Mouse (Mus musculus) stomach, embryonic 16.5 days (tissue): ENCODE measurements around the gene 9530053A07Rik. TPM values are rescaled to one million over a fixed set of nuclear protein-coding genes. Genes with fewer than 3 reads are reported as not detected.

Experiments used
- ATAC-seq: fragments of 200-750 bp; cut with Nextera tagmentation; 2 replicates; pipeline ENCODE4 v1.8.0; 2017; ENCODE audit warnings: moderate number of reproducible peaks, moderate TSS enrichment; ENCODE audit not compliant: insufficient read depth, low FRiP score
- H3K27ac ChIP-seq: fragments of 300-500 bp; sonication (generic); 2 replicates; pipeline ENCODE4 v1.5.1; 2014; ENCODE audit warnings: low read length
- H3K27me3 ChIP-seq: fragments of 300-500 bp; sonication (generic); 2 replicates; pipeline ENCODE4 v1.6.1; 2014; ENCODE audit warnings: low read length, control low read depth, mixed read lengths; ENCODE audit not compliant: control insufficient read depth, insufficient read depth
- H3K36me3 ChIP-seq: fragments of 300-500 bp; sonication (generic); 2 replicates; pipeline ENCODE4 v1.6.1; 2014; ENCODE audit warnings: low read length; ENCODE audit not compliant: control insufficient read depth, insufficient read depth
- H3K4me1 ChIP-seq: fragments of 300-500 bp; sonication (generic); 2 replicates; pipeline ENCODE4 v1.6.1; 2014; ENCODE audit warnings: low read length, control low read depth, mixed read lengths; ENCODE audit not compliant: control insufficient read depth, insufficient read depth
- H3K4me2 ChIP-seq: fragments of 300-500 bp; sonication (generic); 2 replicates; pipeline ENCODE4 v1.6.1; 2014; ENCODE audit warnings: low read depth, low read length, mixed read lengths
- H3K4me3 ChIP-seq: fragments of 300-500 bp; sonication (generic); replicated peaks from 2 replicates; pipeline ENCODE4 v1.5.1; 2014; ENCODE audit warnings: mild to moderate bottlenecking, low read length
- H3K9ac ChIP-seq: fragments of 300-500 bp; sonication (generic); 2 replicates; pipeline ENCODE4 v1.6.1; 2014; ENCODE audit warnings: low read length
- H3K9me3 ChIP-seq: fragments of 300-500 bp; sonication (generic); replicated peaks from 2 replicates; pipeline ENCODE4 v1.6.1; 2016; ENCODE audit warnings: low read length, control low read depth; ENCODE audit not compliant: control insufficient read depth
- WGBS: fragments of 180-500 bp; shearing (Covaris S2); extraction: QIAGEN DNeasy Blood & Tissue Kit; methylation state at CpG from one replicate; pipeline ENCODE4 v1.1.7; 2014; 5-methylcytosine and 5-hydroxymethylcytosine counted together
- polyA plus RNA-seq: library from polyadenylated mRNA; unstranded; fragments of >200 nt; fragmentation: Nextera tagmentation; extraction: Ambion mirVana; gene quantifications from 2 replicates; pipeline ENCODE4 v1.2.1, GENCODE M21; 2015

Gene 9530053A07Rik
- polyA plus RNA-seq, 1 experiment from 2014 or later = 0.03 TPM

DNA sequence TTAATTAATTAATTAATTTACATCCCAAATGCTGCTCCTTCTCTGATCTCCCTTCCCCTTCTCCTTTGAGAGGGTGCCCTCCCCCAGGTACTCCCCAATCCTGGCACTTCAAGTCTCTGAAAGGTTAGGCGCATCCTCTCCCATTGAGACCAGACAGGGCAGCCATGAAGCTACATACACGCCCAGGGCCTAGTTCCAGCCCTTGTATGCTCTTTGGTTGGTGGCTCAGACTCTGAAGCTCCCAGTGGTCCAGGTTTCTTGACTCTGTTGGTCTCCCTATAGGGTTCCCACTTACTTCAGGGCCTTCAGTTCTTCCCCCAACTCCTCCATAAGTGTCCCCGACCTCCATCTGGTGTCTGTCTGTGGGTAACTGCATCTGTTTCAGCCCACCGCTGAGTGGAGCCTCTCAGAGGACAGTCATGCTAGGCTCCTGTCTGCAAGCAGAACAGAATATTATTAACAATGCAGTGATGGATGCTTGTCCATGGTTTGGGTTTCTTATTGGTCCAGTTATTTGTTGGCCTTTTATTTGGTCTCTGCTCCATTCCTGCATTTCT is 76.9 kb downstream of the 9530053A07Rik start:
- Histone ChIP-seq H3K27me3 (no peaks in the 10 kb centered on the region), H3K4me3 (no peak overlapping the region), H3K4me2 (no peak overlapping the region), H3K36me3 (no peaks in the 10 kb centered on the region), H3K27ac (no peak overlapping the region), H3K9ac (no peak overlapping the region), H3K4me1 (no peaks in the 10 kb centered on the region), H3K9me3 (no peaks in the 10 kb centered on the region)
- no peak for ATAC-seq
- WGBS = 69% methylated on average over 4 of the region's 4 CpGs

DNA sequence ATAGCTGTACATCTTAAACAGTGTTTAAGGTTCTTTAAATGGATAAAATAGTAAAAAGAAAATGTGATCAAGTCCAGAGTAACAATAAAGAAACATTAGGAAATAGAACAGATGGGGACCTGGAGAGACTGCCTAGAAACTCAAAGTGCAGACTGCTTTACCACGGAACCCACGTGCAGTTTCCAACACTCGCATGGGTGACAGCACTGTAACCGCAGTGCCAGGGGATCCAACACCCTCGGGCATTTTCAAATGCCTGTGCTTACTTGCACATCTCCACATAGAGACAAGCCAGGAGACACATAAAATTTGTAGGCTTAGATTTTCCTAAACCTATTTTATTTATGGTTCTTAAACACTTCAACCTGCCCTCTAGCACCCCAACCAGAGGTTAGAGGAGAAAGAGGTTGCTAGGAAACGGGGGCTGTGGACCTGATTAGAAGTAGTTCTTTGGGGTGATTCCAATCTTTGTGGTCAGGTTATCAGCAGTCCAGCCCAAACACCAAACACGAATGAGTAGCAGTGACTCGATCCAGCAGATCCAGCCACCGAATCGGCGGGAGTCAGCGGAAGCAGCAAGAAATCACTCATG is 79.2 kb downstream of the 9530053A07Rik start:
- Histone ChIP-seq H3K27ac (no peak overlapping the region), H3K9ac (peak overlapping the region; percentile 70), H3K4me3 (peak overlapping the region; percentile 42), H3K9me3 (no peaks in the 10 kb centered on the region), H3K4me1 (no peaks in the 10 kb centered on the region), H3K36me3 (no peaks in the 10 kb centered on the region), H3K4me2 (peak overlapping the region; percentile 57), H3K27me3 (no peaks in the 10 kb centered on the region)
- WGBS = 30% methylated on average over 12 of the region's 12 CpGs
- ATAC-seq = no peak

DNA sequence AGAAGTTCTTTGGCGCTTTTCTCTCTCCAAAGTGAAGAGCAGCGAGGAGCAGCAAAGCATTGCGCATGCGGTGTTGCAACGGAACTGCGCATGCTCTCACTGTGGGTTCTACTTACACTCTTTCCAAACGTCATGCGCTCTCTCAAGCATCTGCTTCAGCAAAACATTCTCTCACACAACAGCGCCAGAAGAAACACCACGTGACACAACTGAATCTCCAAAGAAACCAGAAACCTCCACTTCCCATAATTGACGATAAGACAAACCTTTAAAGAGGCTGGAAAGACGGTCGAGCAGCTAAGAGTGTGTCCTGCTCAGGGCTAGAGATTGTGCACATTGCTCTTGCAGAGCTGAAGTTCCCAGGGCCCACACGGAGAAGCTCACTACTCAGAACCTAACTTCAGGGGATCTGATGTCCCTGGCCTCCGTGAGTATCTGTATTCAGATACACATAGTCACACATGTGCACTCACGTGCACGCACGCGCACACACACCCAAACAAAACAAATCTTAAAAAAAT is 79.8 kb downstream of the 9530053A07Rik start:
- no peak overlapping the region; the same call in 1 of the 2 replicates for H3K27ac ChIP-seq
- no peaks in the 10 kb centered on the region for H3K36me3 ChIP-seq
- H3K4me2 ChIP-seq = peak overlapping the region; percentile 57
- peak overlapping the region; percentile 70 for H3K9ac ChIP-seq
- no peaks in the 10 kb centered on the region for H3K9me3 ChIP-seq
- no peaks in the 10 kb centered on the region for H3K27me3 ChIP-seq
- no peaks in the 10 kb centered on the region for H3K4me1 ChIP-seq
- ATAC-seq = peak; percentile 66; the same call in 1 of the 2 replicates
- peak overlapping the region; percentile 42 for H3K4me3 ChIP-seq
- WGBS = 41% methylated on average over 19 of the region's 19 CpGs

DNA sequence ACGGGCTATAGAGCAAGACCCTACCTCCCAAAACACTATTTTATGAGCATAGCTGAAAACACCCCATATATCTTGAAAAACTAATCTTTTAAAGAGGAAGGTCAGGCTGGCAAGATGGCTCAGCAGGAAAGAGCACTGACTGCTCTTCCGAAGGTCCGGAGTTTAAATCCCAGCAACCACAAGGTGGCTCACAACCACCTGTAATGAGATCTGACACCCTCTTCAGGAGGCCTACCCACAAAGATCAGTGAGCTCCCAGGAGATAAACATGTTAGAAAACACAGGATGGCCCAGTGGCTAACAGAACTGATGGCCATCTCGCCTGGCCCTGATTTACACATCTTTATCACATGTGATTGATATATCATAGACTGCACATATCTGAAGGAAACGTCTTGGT is 81.5 kb downstream of the 9530053A07Rik start:
- no peak overlapping the region for H3K4me3 ChIP-seq
- no peak overlapping the region for H3K27ac ChIP-seq
- H3K36me3 ChIP-seq = no peaks in the 10 kb centered on the region
- no peaks in the 10 kb centered on the region for H3K9me3 ChIP-seq
- ATAC-seq = no peak
- H3K4me2 ChIP-seq = no peak overlapping the region
- 44% methylated on average over 5 of the region's 5 CpGs for WGBS
- H3K4me1 ChIP-seq = no peaks in the 10 kb centered on the region
- H3K27me3 ChIP-seq = no peaks in the 10 kb centered on the region
- no peak overlapping the region for H3K9ac ChIP-seq

DNA sequence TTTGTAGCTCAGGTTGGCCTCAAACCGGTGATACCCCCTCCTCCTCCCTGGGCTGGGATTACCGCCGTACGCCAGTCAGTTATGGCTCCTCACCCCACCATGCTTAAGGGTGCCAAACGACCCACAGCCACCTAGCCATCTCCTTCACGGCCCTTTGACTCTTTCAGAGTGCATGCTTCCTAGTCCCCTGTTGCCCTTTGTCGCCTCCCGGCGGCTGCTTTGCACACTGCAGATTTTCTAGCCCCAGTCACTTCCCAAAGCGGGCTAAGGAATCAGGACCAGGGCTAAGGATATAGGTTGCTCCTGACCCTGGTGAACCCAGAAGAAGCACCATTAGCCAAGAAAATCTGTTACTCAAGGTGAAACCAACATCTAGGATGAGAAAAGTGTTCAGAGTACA is 84.9 kb downstream of the 9530053A07Rik start:
- no peak overlapping the region for H3K27ac ChIP-seq
- H3K36me3 ChIP-seq = no peaks in the 10 kb centered on the region
- no peak overlapping the region for H3K9ac ChIP-seq
- no peaks in the 10 kb centered on the region for H3K27me3 ChIP-seq
- ATAC-seq = no peak
- no peak overlapping the region for H3K4me3 ChIP-seq
- WGBS = 24% methylated on average over 10 of the region's 10 CpGs
- no peaks in the 10 kb centered on the region for H3K9me3 ChIP-seq
- H3K4me1 ChIP-seq = no peaks in the 10 kb centered on the region
- no peak overlapping the region for H3K4me2 ChIP-seq

Other genes with a start within 250 kb of the 9530053A07Rik start
- 8.4 and 9.4 TPM in 2 replicates for gene Zfp974, start 200.0 kb upstream of the 9530053A07Rik start, polyA plus RNA-seq
- gene Zfp780b, start 150.3 kb upstream of the 9530053A07Rik start, polyA plus RNA-seq = 18.5 and 18.8 TPM in 2 replicates
- 3.6 TPM in 2 replicates for gene Zfp850, start 115.4 kb upstream of the 9530053A07Rik start, polyA plus RNA-seq
- 245 and 251 TPM in 2 replicates for gene Psmc4, start 79.4 kb upstream of the 9530053A07Rik start, polyA plus RNA-seq
- 45.7 and 60.7 TPM in 2 replicates for gene Fcgbp, start 58.2 kb upstream of the 9530053A07Rik start, polyA plus RNA-seq
- gene Fbl, start 40.2 kb downstream of the 9530053A07Rik start, polyA plus RNA-seq = 60.0 and 86.3 TPM in 2 replicates
- gene Dyrk1b, start 50.0 kb downstream of the 9530053A07Rik start, polyA plus RNA-seq = 6.2 and 7.0 TPM in 2 replicates
- gene Eid2, start 138.4 kb downstream of the 9530053A07Rik start, polyA plus RNA-seq = 1.1 and 1.2 TPM in 2 replicates
- gene Eid2b, start 148.3 kb downstream of the 9530053A07Rik start, polyA plus RNA-seq = 5.9 and 7.9 TPM in 2 replicates
- 0.14 TPM in 1 of 2 replicates, not detected in the other for gene Selenov, start 161.7 kb downstream of the 9530053A07Rik start, polyA plus RNA-seq
- 1.3 TPM in 2 replicates for gene Dll3, start 172.8 kb downstream of the 9530053A07Rik start, polyA plus RNA-seq
- 113 and 116 TPM in 2 replicates for gene Timm50, start 182.6 kb downstream of the 9530053A07Rik start, polyA plus RNA-seq
- gene Supt5, start 209.3 kb downstream of the 9530053A07Rik start, polyA plus RNA-seq = 85.7 and 86.7 TPM in 2 replicates
- gene Rps16, start 221.2 kb downstream of the 9530053A07Rik start, polyA plus RNA-seq = 800 and 962 TPM in 2 replicates
- 49.9 and 50.7 TPM in 2 replicates for gene Plekhg2, start 243.1 kb downstream of the 9530053A07Rik start, polyA plus RNA-seq